Mouse (Mus musculus) layer of hippocampus, adult 8-10 months (tissue): Measurements from ENCODE around the gene Bag5. TPM values are rescaled to one million over a fixed set of nuclear protein-coding genes. Genes with fewer than 3 reads are reported as not detected.
A peak's percentile ranks its signal among the peaks of the same experiment; 100 is the strongest.

Source experiments
- DNase-seq, 2 experiments: peaks; one replicate each; pipeline ENCODE4 v3.0.0; 2022; ENCODE audit warnings: low spot score in 2 of 2
- total RNA-seq, 4 experiments: library from RNA; stranded (reverse); gene quantifications; 2 replicates each; pipeline ENCODE4 v1.2.4; 2022

Gene Bag5
- total RNA-seq, 4 experiments from 2014 or later = 47.1 to 50.7 (median 48.3) TPM

GRCm38 (mm10) chr12:111699542-111699941, 13.5 kb downstream of the Bag5 start:
- no peak for DNase-seq

- no peak for DNase-seq
Measured at GRCm38 (mm10) chr12:111698346-111698913, 14.6 kb downstream of the Bag5 start.

GRCm38 (mm10) chr12:111697708-111698107, 15.3 kb downstream of the Bag5 start:
- no peak for DNase-seq

GRCm38 (mm10) chr12:111696239-111696638, 16.8 kb downstream of the Bag5 start:
- DNase-seq = peak in 1 of 2 experiments; percentile 79

- DNase-seq = peak; percentile 65 to 70
Measured at GRCm38 (mm10) chr12:111694880-111695804, 17.9 kb downstream of the Bag5 start.

- peak in 1 of 2 experiments; percentile 61 for DNase-seq
Measured at GRCm38 (mm10) chr12:111694271-111694781, 18.7 kb downstream of the Bag5 start.

- peak; percentile 81 to 91 for DNase-seq
Measured at GRCm38 (mm10) chr12:111693341-111694270, 19.5 kb downstream of the Bag5 start.

- DNase-seq = no peak
Measured at GRCm38 (mm10) chr12:111692899-111693298, 20.2 kb downstream of the Bag5 start.

- DNase-seq = peak in 1 of 2 experiments; percentile 52
Measured at GRCm38 (mm10) chr12:111691346-111691872, 21.6 kb downstream of the Bag5 start.

- no peak for DNase-seq
Measured at GRCm38 (mm10) chr12:111689426-111689825, 23.6 kb downstream of the Bag5 start.

GRCm38 (mm10) chr12:111688069-111688428, 25.0 kb downstream of the Bag5 start:
- no peak for DNase-seq

- peak; percentile 63 to 65 for DNase-seq
Measured at GRCm38 (mm10) chr12:111687350-111688068, 25.5 kb downstream of the Bag5 start.

- DNase-seq = no peak
Measured at GRCm38 (mm10) chr12:111686390-111686789, 26.7 kb downstream of the Bag5 start.

- no peak for DNase-seq
Measured at GRCm38 (mm10) chr12:111682806-111683205, 30.3 kb downstream of the Bag5 start.

- no peak for DNase-seq
Measured at GRCm38 (mm10) chr12:111682003-111682402, 31.1 kb downstream of the Bag5 start.

- DNase-seq = no peak
Measured at GRCm38 (mm10) chr12:111681305-111681704, 31.8 kb downstream of the Bag5 start.

GRCm38 (mm10) chr12:111680661-111681060, 32.4 kb downstream of the Bag5 start:
- no peak for DNase-seq

GRCm38 (mm10) chr12:111678997-111679396, 34.1 kb downstream of the Bag5 start:
- no peak for DNase-seq

GRCm38 (mm10) chr12:111678670-111678933, 34.5 kb downstream of the Bag5 start:
- DNase-seq = no peak

GRCm38 (mm10) chr12:111677882-111678669, 35.0 kb downstream of the Bag5 start, which contains the start of gene Trmt61a:
Gene Trmt61a (plus strand): TSS chr12:111678105.
- peak; percentile 85 to 89 for DNase-seq
